Mouse (Mus musculus): ENCODE data around the gene Tex35. TPM values are rescaled to one million over a fixed set of nuclear protein-coding genes. Genes with fewer than 3 reads are reported as not detected.

Gene Tex35
- polyA plus RNA-seq (2015; fragmentation: Nextera tagmentation; extraction: Ambion mirVana) = not detected in 2 replicates

GRCm38 (mm10) chr1:157108580-157108979 is at the start of gene Tex35:
TSS of gene Tex35 (minus strand) at chr1:157108680.
- Histone ChIP-seq H3K4me2 (ENCODE audit: low read length) (no peak within 1 kb of the TSS), H3K9me3 (ENCODE audit: control insufficient read depth, low read length) (no peaks in the 10 kb centered on the region), H3K27ac (ENCODE audit: low read depth, low read length) (no peak within 1 kb of the TSS), H3K4me3 (ENCODE audit: low read length) (no peak within 1 kb of the TSS), H3K9ac (ENCODE audit: low read depth, low read length) (no peak within 1 kb of the TSS), H3K4me1 (ENCODE audit: control insufficient read depth, insufficient read depth, low read depth, low read length) (no peaks in the 10 kb centered on the region; the same call in 1 of the 2 replicates), H3K27me3 (replicated peaks; ENCODE audit: control insufficient read depth, insufficient read depth, low read length) (no peaks in the 10 kb centered on the region), H3K36me3 (ENCODE audit: control insufficient read depth, insufficient read depth, low read length) (no peaks in the 10 kb centered on the region)
- WGBS = 89% methylated on average over 4 of the region's 4 CpGs
- ATAC-seq = no peak

- Histone ChIP-seq H3K27ac (ENCODE audit: low read depth, low read length) (no peak overlapping the region), H3K36me3 (ENCODE audit: control insufficient read depth, insufficient read depth, low read length) (peaks cover 9% of the 10 kb centered on the region), H3K9ac (ENCODE audit: low read depth, low read length) (no peak overlapping the region), H3K27me3 (replicated peaks; ENCODE audit: control insufficient read depth, insufficient read depth, low read length) (no peaks in the 10 kb centered on the region), H3K4me1 (ENCODE audit: control insufficient read depth, insufficient read depth, low read depth, low read length) (no peaks in the 10 kb centered on the region), H3K4me3 (ENCODE audit: low read length) (no peak overlapping the region), H3K4me2 (ENCODE audit: low read length) (no peak overlapping the region), H3K9me3 (ENCODE audit: control insufficient read depth, low read length) (no peaks in the 10 kb centered on the region)
- no peak for ATAC-seq
These were observed 45.3 kb upstream of the Tex35 start for GRCm38 (mm10) chr1:157153781-157154180.

DNA sequence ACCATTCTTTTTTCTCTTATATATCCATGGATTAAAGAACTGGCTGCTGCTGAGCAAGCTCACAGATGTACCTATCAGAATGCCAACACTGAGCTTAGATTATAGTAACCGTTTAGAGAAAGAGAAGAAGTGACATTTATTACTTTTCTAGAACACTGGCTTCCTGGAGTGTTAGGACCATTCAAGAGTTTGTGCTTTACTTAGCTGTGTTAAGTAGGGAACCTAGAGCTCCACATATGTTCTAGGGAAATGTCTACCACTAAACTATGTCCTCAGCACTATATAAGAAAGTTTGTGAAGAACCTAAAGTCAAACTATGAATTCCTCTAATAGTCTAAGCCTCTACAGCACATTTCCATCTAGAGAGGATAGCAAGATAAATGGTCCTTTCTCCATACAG is 41.6 kb upstream of the Tex35 start:
- no peak overlapping the region for H3K4me2 ChIP-seq (ENCODE audit: low read length)
- no peaks in the 10 kb centered on the region for H3K4me1 ChIP-seq (ENCODE audit: control insufficient read depth, insufficient read depth, low read depth, low read length)
- no peak overlapping the region for H3K9ac ChIP-seq (ENCODE audit: low read depth, low read length)
- 86% methylated on average over 1 of the region's 1 CpGs for WGBS
- no peaks in the 10 kb centered on the region for H3K9me3 ChIP-seq (ENCODE audit: control insufficient read depth, low read length)
- H3K4me3 ChIP-seq (ENCODE audit: low read length) = no peak overlapping the region
- H3K36me3 ChIP-seq (ENCODE audit: control insufficient read depth, insufficient read depth, low read length) = peaks cover 4% of the 10 kb centered on the region; the same call in 1 of the 2 replicates
- no peaks in the 10 kb centered on the region for H3K27me3 ChIP-seq (replicated peaks; ENCODE audit: control insufficient read depth, insufficient read depth, low read length)
- no peak for ATAC-seq
- H3K27ac ChIP-seq (ENCODE audit: low read depth, low read length) = no peak overlapping the region

DNA sequence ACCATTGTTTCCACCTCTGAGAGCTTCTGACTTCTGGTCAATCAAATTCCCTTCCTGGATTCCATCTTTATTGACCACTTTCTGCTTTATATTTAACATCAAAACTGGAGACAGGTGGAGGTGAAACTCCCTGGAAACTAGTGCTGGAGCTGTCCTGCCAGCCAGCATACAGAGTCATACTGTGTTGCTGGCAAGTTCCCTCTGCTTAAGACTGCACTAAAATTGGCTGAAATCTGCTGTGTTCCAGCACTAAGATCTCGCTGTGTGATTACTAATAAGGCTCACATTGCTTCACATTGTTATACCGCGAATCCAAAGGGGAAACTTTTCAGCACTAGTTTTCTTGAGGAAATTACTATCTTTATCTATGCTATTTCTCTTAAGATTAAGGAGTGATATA is 36.1 kb upstream of the Tex35 start:
- H3K4me3 ChIP-seq (ENCODE audit: low read length) = no peak overlapping the region
- H3K4me2 ChIP-seq (ENCODE audit: low read length) = no peak overlapping the region
- H3K27ac ChIP-seq (ENCODE audit: low read depth, low read length) = no peak overlapping the region
- H3K9me3 ChIP-seq (ENCODE audit: control insufficient read depth, low read length) = no peaks in the 10 kb centered on the region
- ATAC-seq = no peak
- H3K4me1 ChIP-seq (ENCODE audit: control insufficient read depth, insufficient read depth, low read depth, low read length) = no peaks in the 10 kb centered on the region
- H3K36me3 ChIP-seq (ENCODE audit: control insufficient read depth, insufficient read depth, low read length) = peaks cover 6% of the 10 kb centered on the region; the same call in 1 of the 2 replicates
- WGBS = 83% methylated on average over 3 of the region's 3 CpGs
- H3K27me3 ChIP-seq (replicated peaks; ENCODE audit: control insufficient read depth, insufficient read depth, low read length) = no peaks in the 10 kb centered on the region
- H3K9ac ChIP-seq (ENCODE audit: low read depth, low read length) = no peak overlapping the region

- H3K27me3 ChIP-seq (replicated peaks; ENCODE audit: control insufficient read depth, insufficient read depth, low read length) = no peaks in the 10 kb centered on the region
These were observed 34.9 kb upstream of the Tex35 start for GRCm38 (mm10) chr1:157143326-157143932.

DNA sequence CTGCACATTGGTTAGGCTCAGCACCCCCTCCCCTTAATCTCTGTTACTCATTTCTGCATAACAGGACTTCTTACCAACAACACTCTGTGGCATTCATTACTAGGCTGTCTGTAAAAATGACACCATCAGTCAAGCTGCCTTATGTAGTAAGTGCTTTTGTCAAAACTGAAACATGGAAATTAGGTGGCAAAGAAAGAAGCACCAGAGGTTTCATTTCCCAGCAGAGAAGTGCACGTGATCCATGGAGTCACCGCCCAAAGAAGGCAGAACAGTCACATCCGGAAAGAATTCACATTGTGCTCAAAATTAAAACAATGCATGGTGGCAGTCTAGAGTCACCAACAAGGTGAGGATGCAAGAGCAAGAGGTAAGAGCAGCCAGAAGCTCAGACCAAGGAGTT is 32.5 kb upstream of the Tex35 start:
- Histone ChIP-seq H3K9me3 (ENCODE audit: control insufficient read depth, low read length) (no peaks in the 10 kb centered on the region), H3K4me1 (ENCODE audit: control insufficient read depth, insufficient read depth, low read depth, low read length) (no peaks in the 10 kb centered on the region), H3K9ac (ENCODE audit: low read depth, low read length) (no peak overlapping the region), H3K27ac (ENCODE audit: low read depth, low read length) (no peak overlapping the region), H3K4me2 (ENCODE audit: low read length) (no peak overlapping the region), H3K27me3 (replicated peaks; ENCODE audit: control insufficient read depth, insufficient read depth, low read length) (no peaks in the 10 kb centered on the region), H3K4me3 (ENCODE audit: low read length) (no peak overlapping the region), H3K36me3 (ENCODE audit: control insufficient read depth, insufficient read depth, low read length) (peaks cover 2% of the 10 kb centered on the region; the same call in 1 of the 2 replicates)
- ATAC-seq = no peak
- 88% methylated on average over 3 of the region's 3 CpGs for WGBS

More at GRCm38 (mm10) chr1:157143326-157143932, 34.9 kb upstream of the Tex35 start:
- Histone ChIP-seq H3K9ac (ENCODE audit: low read depth, low read length) (no peak overlapping the region; the same call in 1 of the 2 replicates), H3K4me3 (ENCODE audit: low read length) (no peak overlapping the region), H3K27ac (ENCODE audit: low read depth, low read length) (no peak overlapping the region), H3K9me3 (ENCODE audit: control insufficient read depth, low read length) (no peaks in the 10 kb centered on the region), H3K4me2 (ENCODE audit: low read length) (no peak overlapping the region), H3K36me3 (ENCODE audit: control insufficient read depth, insufficient read depth, low read length) (peaks cover 6% of the 10 kb centered on the region; the same call in 1 of the 2 replicates), H3K4me1 (ENCODE audit: control insufficient read depth, insufficient read depth, low read depth, low read length) (no peaks in the 10 kb centered on the region)
- WGBS = 40% methylated on average over 7 of the region's 7 CpGs
- peak; percentile 40; the same call in 1 of the 2 replicates for ATAC-seq

- Histone ChIP-seq H3K4me2 (ENCODE audit: low read length) (no peak overlapping the region), H3K27ac (ENCODE audit: low read depth, low read length) (no peak overlapping the region), H3K4me1 (ENCODE audit: control insufficient read depth, insufficient read depth, low read depth, low read length) (no peaks in the 10 kb centered on the region), H3K36me3 (ENCODE audit: control insufficient read depth, insufficient read depth, low read length) (peaks cover 5% of the 10 kb centered on the region; the same call in 1 of the 2 replicates), H3K27me3 (replicated peaks; ENCODE audit: control insufficient read depth, insufficient read depth, low read length) (no peaks in the 10 kb centered on the region), H3K9ac (ENCODE audit: low read depth, low read length) (no peak overlapping the region), H3K4me3 (ENCODE audit: low read length) (no peak overlapping the region), H3K9me3 (ENCODE audit: control insufficient read depth, low read length) (no peaks in the 10 kb centered on the region)
- no peak for ATAC-seq
- WGBS = 91% methylated on average over 1 of the region's 1 CpGs
These were observed 29.4 kb upstream of the Tex35 start for GRCm38 (mm10) chr1:157137854-157138241.

GRCm38 (mm10) chr1:157137132-157137853 is 28.8 kb upstream of the Tex35 start:
- no peaks in the 10 kb centered on the region for H3K4me1 ChIP-seq (ENCODE audit: control insufficient read depth, insufficient read depth, low read depth, low read length)
- peak; percentile 76 for ATAC-seq

DNA sequence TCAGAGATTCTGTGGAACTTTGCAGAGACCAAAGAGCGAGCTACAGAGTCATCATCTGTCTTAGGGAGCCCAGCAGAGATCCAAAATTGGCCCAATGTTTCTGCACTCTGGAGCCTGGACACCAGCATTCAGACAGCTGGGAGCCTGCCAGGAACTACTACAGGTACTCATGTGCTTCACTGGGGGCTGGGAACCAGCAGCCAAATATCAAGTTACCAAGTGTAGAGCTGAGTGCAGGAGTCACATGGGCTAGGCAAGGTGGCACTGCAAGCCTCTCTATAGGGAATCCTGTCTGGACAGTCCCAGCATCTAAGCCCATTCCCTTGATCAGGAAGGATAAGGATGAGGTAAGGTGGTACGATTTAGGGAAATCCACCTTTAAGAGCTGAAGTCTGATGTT is 19.7 kb upstream of the Tex35 start:
- H3K36me3 ChIP-seq (ENCODE audit: control insufficient read depth, insufficient read depth, low read length) = no peaks in the 10 kb centered on the region
- no peak overlapping the region for H3K9ac ChIP-seq (ENCODE audit: low read depth, low read length)
- H3K4me2 ChIP-seq (ENCODE audit: low read length) = no peak overlapping the region
- H3K27ac ChIP-seq (ENCODE audit: low read depth, low read length) = no peak overlapping the region
- 96% methylated on average over 2 of the region's 2 CpGs for WGBS
- H3K4me1 ChIP-seq (ENCODE audit: control insufficient read depth, insufficient read depth, low read depth, low read length) = no peaks in the 10 kb centered on the region
- H3K4me3 ChIP-seq (ENCODE audit: low read length) = no peak overlapping the region
- ATAC-seq = no peak
- no peaks in the 10 kb centered on the region for H3K27me3 ChIP-seq (replicated peaks; ENCODE audit: control insufficient read depth, insufficient read depth, low read length)
- no peaks in the 10 kb centered on the region for H3K9me3 ChIP-seq (ENCODE audit: control insufficient read depth, low read length)

More at GRCm38 (mm10) chr1:157137132-157137853, 28.8 kb upstream of the Tex35 start:
- H3K27ac ChIP-seq (ENCODE audit: low read depth, low read length) = no peak overlapping the region
- no peak overlapping the region for H3K9ac ChIP-seq (ENCODE audit: low read depth, low read length)
- H3K36me3 ChIP-seq (ENCODE audit: control insufficient read depth, insufficient read depth, low read length) = peaks cover 5% of the 10 kb centered on the region; the same call in 1 of the 2 replicates
- H3K4me3 ChIP-seq (ENCODE audit: low read length) = no peak overlapping the region
- no peaks in the 10 kb centered on the region for H3K27me3 ChIP-seq (replicated peaks; ENCODE audit: control insufficient read depth, insufficient read depth, low read length)
- 66% methylated on average over 9 of the region's 9 CpGs for WGBS
- H3K4me2 ChIP-seq (ENCODE audit: low read length) = no peak overlapping the region
- H3K9me3 ChIP-seq (ENCODE audit: control insufficient read depth, low read length) = no peaks in the 10 kb centered on the region

All from hindbrain, embryonic 16.5 days (tissue).